Mouse (Mus musculus) granulocyte monocyte progenitor cell, adult 5-6 weeks (primary cell): ENCODE results near the gene Fkbp14. TPM values are rescaled to one million over a fixed set of nuclear protein-coding genes. Genes with fewer than 3 reads are reported as not detected.

Experiments
- ATAC-seq: replicated peaks from 2 replicates; pipeline ENCODE4 v1.8.0; 2016; ENCODE audit warnings: mild to moderate bottlenecking, moderate TSS enrichment, inconsistent platforms; ENCODE audit not compliant: poor library complexity, severe bottlenecking
- total RNA-seq, 2 experiments: library from RNA; stranded (forward) in 1 of 2; stranded (reverse) in 1 of 2; fragments of 200-712, 200-1000 nt in 1 of 2; fragments of >200 nt in 1 of 2; fragmentation: Nextera tagmentation in 1 of 2; gene quantifications; 2 replicates each; pipeline ENCODE4 v1.2.3; 2014 to 2017

Gene Fkbp14
- total RNA-seq, 2 experiments from 2014 or later: not detected

DNA sequence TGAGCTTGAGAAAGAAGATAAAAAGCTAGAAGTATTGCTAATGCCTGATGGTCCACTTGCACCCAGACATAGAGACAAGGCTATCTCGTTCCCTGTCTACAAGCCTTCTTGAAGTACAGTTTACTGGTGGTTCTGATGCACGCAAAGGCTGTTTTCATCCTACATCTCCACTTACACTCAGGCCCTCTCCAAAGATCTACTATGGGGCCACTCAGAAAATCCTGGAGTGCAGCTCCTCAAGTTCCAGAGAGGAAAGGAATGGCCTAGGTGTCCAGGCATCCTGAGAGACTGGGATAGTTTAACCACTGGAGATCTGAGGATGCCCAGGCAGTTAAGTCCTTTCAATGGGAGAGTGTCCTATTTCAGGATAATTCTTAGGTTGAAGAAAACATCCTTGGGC lies 6.4 kb downstream of the Fkbp14 start:
- no peak for ATAC-seq

DNA sequence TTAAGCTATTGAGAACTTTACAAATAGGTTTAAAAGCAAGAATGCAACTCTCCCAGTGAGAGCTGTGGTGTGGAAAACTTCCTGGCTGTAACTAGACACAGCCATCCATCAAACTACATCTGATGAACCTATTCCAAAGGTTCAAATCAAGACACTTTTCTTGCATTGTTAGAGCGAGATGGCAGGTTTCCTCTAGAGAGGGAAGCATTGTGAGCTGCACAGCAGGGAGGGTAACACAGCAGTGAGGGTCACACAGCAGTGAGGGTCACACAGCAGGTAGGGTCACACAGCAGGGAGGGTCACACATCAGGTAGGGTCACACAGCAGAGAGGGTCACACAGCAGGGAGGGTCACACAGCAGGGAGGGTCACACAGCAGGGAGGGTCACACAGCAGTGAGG lies 8.9 kb downstream of the Fkbp14 start:
- no peak for ATAC-seq

DNA sequence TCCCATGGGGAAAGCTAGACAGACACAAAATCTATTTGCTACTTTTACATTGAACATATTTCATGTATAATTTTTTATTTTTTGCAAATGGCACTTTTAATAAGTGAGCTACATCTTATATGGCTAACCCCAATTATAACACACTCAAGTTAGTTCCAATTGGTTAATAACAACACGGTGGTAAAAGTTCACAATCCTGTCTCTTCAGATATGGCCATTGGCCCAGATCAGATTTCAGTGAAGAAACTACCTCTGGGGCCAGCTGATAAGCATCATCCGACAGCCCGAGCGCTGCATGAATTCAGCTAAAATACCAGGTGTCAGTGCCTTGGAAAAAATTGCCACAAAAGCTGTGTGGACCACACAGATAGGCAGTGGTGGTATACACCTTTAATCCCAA lies 9.4 kb downstream of the Fkbp14 start:
- ATAC-seq: no peak

DNA sequence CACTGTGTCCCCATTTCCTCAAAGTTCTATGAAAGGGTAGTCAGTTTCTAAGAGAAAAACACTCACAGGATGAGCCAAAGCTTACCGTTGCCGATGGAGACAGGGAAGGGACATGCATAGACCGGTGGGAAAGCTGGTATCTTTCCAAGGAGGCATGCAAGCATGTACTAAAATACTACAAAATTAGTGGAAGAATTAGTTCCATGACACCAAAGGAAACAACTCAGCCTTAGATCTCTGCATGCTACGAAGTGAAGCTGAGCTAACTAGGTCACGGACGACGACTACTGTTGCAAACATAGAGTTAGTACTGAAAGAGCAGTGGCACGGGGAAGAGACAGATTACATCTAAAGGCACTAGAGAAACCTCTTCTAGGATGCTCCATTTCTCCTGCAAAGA lies 10.2 kb downstream of the Fkbp14 start:
- no peak for ATAC-seq

DNA sequence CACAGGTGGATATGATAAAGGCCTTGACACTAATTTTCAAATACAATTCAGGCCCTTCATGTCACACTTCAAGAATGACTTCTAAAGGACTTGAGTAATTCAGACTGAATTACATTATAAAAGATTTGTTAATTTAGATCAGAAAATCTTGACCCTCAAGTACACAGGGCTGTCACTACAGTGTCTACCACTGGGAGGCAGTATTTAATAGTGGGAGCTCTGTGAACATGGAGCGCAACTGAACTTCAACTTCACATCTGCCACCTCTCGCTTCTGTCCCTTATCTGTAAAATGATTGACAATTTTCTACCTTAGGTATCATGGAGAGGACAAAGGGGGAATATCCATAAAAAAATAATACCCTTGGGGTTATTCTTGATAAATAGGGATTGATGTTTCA lies 10.9 kb downstream of the Fkbp14 start:
- ATAC-seq: peak; percentile 63

DNA sequence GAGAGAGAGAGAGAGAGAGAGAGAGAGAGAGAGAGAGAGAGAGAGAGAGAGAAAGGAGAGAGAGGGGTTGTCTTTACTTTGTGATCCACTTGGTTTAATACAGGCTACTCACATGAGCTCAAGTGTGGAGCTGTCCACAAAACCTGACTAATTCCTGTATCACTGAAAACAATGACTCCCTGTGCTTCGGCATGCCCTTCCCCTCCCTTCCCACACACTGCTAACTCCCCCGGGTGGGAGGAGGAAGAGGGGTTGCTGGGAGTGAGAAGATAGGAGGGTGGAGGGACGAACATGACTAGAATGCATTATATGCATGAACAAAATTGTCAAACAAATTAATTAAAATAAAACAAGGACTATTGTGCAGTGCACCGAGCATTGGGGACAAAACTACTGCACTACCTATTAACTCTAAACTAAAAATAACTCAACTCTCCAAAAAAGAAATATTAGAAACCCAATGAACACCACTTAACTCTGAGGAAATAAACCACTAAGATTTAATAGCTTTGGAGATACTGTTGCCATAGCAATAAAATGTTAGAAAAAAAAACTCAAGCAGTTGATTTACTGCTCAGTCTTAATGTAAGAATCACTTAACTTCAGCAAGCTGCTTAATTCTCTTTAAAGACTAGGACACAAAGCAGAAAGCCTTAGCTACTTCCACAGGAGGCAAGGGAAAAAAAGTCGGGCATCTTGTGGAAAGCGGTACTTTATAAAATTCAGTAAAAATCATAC lies 23.7 kb downstream of the Fkbp14 start:
- no peak for ATAC-seq

DNA sequence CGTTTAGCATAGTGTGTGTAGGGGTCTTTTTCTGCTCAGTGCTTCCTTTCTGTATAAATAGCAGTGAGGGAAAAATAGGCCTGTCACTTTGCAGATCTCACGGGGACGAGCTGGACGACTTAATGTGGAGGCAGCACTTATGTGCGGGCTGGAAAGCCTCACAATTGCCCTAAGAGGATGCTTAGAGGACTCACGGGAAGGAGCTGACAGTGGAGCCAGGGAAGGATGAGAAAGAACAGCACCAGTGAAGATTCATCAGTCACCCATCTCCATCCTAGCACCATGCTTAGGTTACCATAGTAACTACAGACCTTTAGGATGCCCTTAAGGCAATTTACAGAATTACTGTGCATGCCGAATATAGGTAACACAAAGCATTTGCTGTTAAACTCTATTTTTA lies 27.3 kb downstream of the Fkbp14 start:
- no peak for ATAC-seq

DNA sequence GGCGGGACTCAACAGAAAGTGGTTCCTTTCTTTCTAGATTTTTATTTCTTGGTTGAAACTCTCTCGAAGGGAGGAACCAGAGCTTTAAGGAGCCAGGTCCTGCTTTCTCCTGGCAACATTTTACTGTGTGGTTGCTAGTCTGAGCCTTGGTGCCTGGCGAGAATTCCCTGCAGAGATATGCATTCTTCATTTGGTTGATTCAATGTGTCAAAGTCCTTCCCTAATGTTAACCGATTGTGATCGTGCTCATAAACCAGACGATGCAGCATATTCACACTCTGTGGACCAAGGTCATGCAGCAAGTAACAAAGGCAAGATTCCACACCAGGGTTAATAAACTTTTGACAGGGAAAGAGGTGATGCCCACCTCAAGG lies 30.6 kb downstream of the Fkbp14 start:
- ATAC-seq: no peak

DNA sequence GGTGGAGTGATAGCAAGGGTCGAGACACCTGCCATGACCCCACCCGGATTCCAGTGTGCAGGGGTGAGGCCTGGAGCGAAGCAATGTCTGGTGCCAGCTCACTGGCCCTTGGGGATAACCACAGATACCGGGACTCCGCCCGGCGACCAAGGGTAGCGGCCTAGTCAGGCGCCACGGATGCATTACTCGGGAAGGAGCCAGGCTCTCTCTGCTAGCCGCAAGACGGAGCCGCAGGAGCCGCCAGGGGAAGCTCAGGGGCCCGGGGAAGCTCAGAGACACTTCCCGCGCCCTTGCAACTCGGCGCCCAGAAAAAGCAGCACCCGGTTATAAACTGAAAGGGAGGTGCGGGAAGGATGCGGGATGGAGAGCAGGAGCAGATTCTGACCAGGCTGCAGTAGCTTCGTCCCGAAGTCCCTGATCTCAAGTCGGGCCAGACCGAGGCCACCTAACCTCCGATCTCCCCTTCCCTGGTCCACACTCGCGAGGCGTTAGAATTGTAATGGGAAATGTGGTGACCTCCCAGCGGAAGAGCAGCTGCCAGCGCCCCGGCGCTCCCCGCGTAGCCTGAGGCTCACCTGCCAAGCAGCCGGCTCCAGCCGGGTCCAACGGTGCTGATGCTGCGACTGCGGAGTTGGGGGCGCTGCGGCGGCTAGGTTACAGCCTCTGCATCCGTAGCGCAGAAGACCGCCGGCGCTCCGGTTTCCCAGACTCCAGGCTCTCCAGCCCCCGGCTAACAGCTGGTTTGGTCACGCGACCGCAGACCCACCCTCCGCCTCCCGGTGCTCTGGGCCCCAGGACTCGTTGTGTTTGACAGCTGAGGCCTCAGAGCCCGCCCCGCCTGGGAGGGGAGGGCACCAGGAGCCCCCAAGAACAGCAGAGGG lies 31.2 kb downstream of the Fkbp14 start, which contains the start of gene Scrn1:
TSS of gene Scrn1 (minus strand) at position 825 of the 881 bp plus-strand sequence.
- peak; percentile 86 for ATAC-seq

DNA sequence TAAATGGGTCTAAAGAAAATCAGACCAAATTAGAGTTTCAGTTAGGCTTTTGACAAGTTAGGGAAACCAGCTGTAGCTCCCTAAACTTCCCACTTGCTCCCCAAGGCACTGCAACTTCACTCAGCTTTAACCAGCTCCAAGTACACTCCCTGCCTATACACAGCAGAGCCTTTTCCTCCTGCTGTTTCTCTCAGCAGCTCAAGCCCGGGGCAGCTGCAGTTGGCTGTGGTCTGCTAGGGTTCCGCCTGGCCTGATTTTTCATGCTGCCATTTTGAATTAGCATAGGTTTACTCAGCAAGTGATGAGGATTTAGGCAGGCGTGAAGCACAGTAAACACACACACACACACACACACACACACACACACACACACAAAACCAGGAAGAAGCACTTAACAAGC lies 32.1 kb downstream of the Fkbp14 start:
- no peak for ATAC-seq

DNA sequence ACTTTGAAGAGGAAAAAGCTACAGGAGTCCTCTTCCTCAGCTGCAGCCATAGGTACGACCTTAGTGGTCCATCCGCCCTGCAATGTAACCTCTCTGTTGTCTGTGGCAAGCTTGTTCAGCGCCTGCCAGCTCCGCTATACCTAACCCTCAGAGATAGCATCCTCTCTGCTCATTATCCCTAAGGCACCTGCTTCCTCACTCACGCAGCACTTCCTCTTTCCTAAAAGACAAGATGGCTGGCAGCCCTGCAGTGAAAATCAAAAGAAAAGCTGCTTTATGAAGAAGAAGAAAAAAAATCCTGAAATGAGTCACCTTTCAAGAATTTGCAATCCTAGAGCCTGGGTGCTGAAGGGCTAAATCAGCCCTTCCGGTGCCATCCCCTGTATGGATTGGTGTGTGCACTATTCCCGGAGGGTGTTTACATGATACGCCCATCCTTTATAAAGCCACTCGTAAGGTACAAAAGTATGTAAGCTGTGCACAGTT lies 32.6 kb downstream of the Fkbp14 start:
- ATAC-seq: peak; percentile 52

DNA sequence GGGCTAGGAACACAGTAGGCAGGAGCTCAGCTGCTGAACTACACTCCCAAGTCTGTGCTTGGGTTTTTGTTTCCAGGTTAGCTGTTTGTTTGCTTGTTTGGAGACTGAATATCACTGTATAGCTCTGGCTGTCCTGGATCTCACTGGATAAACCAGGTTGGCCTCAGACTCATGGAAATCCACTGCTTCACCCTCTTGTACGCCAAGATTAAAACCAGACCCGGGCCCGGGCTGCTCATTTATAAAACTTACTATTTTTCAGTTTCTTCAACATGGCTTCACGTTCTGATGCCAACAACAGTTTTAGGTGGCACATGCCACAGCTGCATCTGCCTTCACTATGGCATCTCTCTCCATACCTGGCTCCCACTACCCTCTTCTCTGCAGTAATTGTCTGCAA lies 33.5 kb downstream of the Fkbp14 start:
- ATAC-seq: no peak

DNA sequence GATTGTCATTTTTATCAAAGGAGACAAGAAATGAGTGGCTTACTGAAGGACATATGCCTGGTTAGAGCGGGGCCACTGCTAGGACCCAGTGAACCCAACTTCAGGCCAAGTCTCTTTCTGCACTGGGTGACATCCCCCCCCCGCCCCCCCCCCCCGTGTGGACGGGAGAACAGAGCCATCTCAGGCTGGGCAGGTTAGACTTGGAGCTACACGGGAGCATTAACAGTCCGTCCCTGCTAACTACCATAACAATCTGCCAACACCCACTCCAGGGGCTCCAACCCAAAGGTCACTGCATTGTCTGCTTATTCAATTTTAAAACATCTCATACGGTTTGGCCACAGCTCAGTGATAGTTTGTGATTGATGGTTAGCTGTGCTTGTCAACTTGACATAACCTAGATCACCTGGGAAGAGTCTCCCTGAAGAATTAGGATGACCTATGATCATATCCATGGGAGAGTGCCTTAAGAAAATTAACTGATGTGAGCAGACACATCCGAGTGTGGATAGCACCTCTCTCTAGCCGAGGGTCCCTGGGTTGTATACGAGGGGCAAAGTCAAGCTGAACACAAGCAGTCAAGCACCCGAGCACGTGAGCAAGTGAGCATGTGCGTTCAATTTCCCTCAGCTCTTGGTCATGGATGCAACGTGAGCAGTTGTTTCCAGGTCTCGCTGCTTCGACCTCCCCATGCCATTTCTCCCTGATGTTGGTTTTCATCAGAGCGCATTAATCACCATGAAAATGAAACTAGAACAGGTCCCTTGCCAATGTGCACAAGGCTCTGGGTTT lies 34.9 kb downstream of the Fkbp14 start:
- ATAC-seq: no peak

DNA sequence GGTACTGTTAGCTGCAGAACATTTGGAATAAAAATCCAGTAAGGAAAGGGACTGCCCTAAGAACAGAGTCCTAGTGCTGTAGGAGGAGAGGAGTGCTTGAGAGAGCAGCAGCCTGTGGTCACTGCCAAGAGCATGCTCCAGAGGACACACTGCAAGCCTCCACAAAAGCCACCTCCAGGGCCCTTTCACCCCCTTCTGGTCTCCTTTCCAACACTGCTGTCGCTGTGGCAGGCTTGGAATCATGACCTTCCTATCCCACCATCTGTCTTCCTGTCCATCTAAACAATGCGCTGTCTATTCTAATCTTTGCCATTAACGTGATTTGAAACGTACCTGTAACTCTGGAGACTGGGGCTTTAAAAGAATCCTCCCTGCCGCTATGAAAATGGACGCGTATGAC lies 38.6 kb downstream of the Fkbp14 start:
- ATAC-seq: no peak

DNA sequence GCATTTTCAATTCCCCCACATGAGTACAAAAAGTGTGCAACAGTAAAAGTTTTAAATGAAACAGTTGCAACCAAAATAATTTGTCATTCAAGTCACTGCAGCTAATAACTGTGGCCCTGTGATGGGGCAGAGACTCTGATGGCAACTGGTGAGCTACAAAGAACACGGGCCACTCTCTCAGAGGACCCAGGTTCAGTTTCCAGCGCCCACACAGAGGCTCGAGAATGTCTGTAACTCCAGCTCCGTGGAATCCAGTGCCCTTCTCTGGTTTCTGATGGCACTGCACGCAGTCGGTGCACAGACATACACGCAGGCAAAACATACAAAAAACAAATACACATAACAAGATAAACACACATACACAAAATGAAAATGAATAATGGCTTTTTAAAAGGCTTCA lies 39.4 kb downstream of the Fkbp14 start:
- no peak for ATAC-seq

DNA sequence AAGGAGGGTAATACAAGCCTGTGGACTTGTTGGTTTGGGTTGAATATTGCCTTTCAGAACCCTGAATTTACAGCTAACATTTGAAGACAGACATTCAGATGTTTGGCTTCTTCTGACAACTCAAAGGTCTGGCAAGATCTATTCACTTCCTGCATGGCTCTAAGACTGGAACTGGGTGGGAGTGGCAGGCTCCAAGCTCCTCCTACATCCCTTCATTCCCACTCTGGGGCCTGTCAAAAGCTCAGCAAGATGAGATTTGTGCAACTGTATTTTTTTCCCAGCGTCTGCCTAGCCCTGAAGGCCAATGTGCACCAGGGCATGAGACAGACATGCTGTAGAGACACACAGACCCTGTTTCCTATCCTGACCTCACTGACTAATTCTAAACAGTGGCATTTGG lies 41.3 kb downstream of the Fkbp14 start:
- ATAC-seq: no peak

DNA sequence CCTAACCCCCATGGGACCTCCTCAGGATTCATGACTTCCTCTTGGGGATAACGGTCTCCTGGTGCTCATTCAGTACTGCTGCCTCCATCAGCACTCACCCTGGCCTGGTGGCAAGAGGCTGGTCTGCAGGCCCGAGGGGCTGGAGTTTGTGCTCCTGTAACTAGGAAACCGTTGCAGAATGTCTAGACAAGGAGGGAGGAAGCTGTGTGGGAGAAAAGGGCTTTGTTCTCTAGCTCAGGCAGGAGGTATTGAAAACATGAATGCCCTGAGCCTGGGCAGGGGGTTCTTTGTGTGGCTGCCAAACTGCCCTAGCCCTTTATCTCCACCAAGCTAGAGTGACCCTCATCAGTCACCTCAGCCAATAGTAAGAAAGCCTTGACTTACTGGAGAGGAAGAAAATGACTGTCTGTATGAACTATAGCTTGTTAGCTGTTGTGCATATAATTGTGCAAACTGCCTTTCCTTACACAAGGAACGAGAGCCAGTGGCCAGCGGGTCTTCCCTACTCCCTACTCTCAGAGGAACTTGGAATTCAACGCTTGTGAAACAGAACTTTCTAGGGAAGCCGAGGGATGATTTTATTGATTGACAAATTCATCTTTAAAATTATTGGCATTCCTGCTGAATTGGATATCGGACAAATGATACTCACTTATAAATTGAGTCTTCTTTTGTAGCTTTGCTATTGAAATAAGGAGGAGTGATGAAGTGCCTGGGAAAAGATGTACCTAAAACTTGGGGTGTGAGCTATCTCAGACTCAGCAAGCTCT lies 42.6 kb downstream of the Fkbp14 start:
- ATAC-seq: no peak

DNA sequence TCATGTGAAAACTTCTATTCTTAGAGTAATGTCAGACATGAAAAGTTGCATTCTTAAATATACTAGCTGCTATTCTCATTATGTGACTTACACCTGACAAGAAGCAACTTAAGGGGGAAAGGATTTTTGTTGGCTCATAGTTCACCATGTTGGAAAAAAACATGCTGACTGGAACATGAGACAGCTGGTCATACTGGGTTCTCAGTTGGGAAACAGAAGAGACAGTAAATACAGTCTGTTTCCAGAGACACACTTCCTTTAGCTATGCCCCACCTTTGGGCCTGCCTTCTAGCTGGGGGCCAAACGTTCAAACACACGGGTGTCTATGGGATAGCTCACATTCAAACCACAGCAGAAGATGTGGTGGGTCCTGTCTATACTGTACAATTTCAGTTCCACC lies 43.5 kb downstream of the Fkbp14 start:
- ATAC-seq: no peak

DNA sequence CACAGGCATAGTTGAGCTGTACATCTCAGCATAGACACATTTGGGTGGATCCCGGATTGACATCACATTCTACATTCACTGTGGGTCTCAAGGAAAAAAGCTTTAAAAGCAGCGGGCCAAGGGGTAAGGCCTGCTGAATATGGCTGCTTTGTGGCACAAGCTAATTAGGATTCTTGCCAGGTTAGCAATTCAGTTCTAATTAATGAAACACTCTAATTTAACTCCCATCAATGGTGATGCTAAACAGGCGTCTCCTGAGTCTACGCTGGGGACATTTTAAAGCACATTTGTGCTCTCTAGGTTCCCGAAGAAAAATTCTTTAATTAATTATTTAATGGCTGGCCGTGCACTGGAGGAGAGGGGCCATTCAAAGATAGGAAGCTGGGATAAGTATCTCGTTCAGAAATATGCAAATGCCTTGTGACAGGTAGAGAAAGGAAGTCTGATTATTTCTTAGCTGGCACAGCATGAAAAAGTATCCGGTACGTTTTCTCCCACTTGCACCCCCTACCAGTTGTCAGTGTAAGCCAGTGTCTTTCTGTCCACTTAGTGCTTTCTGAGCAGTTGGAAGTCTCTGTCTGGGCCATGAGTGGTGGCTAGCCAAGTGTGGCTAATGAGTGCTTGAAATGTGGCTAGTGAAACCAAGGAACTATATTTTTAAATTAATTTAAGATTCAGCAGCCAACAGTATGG lies 44.2 kb downstream of the Fkbp14 start:
- no peak for ATAC-seq
